Mouse (Mus musculus) MEL (cell line): ENCODE data around the gene Lipk. TPM values are rescaled to one million over a fixed set of nuclear protein-coding genes. Genes with fewer than 3 reads are reported as not detected.

Experiments used
- DNase-seq: peaks from one replicate; pipeline ENCODE4 v3.0.0; 2011; ENCODE audit warnings: low read depth, low spot score
- H3K27ac ChIP-seq: 2 replicates; pipeline ENCODE4 v1.5.1; 2012; ENCODE audit warnings: low read depth, mild to moderate bottlenecking, control low read depth, low read length, moderate library complexity; ENCODE audit not compliant: control insufficient read depth
- H3K27me3 ChIP-seq, 2 experiments: fragments of 150-350 bp in 1 of 2; sonication (generic) in 1 of 2; 2 replicates each; pipeline ENCODE4 v1.6.1; 2012; ENCODE audit warnings: low read length in 2 of 2, mild to moderate bottlenecking in 2 of 2, improper control_type of control experiment in 1 of 2, moderate library complexity in 1 of 2; ENCODE audit not compliant: insufficient read depth in 2 of 2, control insufficient read depth in 1 of 2
- H3K36me3 ChIP-seq, 2 experiments: 2 replicates each; pipeline ENCODE4 v1.6.1; 2012 to 2014; ENCODE audit warnings: low read length in 2 of 2, improper control_type of control experiment in 1 of 2, inconsistent platforms in 1 of 2, mild to moderate bottlenecking in 1 of 2; ENCODE audit not compliant: insufficient read depth in 2 of 2, control insufficient read depth in 1 of 2
- H3K4me1 ChIP-seq, 2 experiments: fragments of 150-350 bp in 1 of 2; sonication (generic) in 1 of 2; 2 replicates each; pipeline ENCODE4 v1.6.1; 2012; ENCODE audit warnings: low read length in 2 of 2, improper control_type of control experiment in 1 of 2, mild to moderate bottlenecking in 1 of 2; ENCODE audit not compliant: insufficient read depth in 2 of 2, control insufficient read depth in 1 of 2
- H3K4me3 ChIP-seq, 2 experiments: fragments of 150-350 bp in 1 of 2; sonication (generic) in 1 of 2; 2 replicates each; pipeline ENCODE4 v1.5.1; 2012; ENCODE audit warnings: low read depth in 2 of 2, low read length in 2 of 2, mild to moderate bottlenecking in 2 of 2, moderate library complexity in 2 of 2, control low read depth in 1 of 2, improper control_type of control experiment in 1 of 2; ENCODE audit not compliant: control insufficient read depth in 1 of 2, insufficient read depth in 1 of 2
- H3K79me2 ChIP-seq: 2 replicates; pipeline ENCODE4 v1.6.1; 2012; ENCODE audit warnings: mild to moderate bottlenecking, low read length, moderate library complexity; ENCODE audit not compliant: control insufficient read depth, poor library complexity, insufficient read depth
- H3K9ac ChIP-seq: 2 replicates; pipeline ENCODE4 v1.6.1; 2012; ENCODE audit warnings: low read depth, mild to moderate bottlenecking, control low read depth, low read length, moderate library complexity; ENCODE audit not compliant: control insufficient read depth, poor library complexity, severe bottlenecking
- H3K9me3 ChIP-seq: fragments of 150-350 bp; sonication (generic); replicated peaks from 2 replicates; pipeline ENCODE4 v1.6.1; 2012; ENCODE audit warnings: mild to moderate bottlenecking, low read length, improper control_type of control experiment, moderate library complexity; ENCODE audit not compliant: insufficient read depth
- CHD1 ChIP-seq: IDR thresholded peaks from 2 replicates; pipeline ENCODE4 v1.6.1; 2012; ENCODE audit warnings: low read depth, mild to moderate bottlenecking, inconsistent platforms, low read length, improper control_type of control experiment
- CTCF ChIP-seq, 3 experiments: IDR thresholded peaks in 2 of 3; conservative IDR thresholded peaks in 1 of 3; 2 replicates each; pipeline ENCODE4 v1.5.1; 2011 to 2012; ENCODE audit warnings: low read length in 3 of 3, low read depth in 2 of 3, mild to moderate bottlenecking in 2 of 3, improper control_type of control experiment in 1 of 3, inconsistent platforms in 1 of 3, mixed read lengths in 1 of 3, moderate library complexity in 1 of 3; ENCODE audit not compliant: control insufficient read depth in 1 of 3, insufficient read depth in 1 of 3, poor library complexity in 1 of 3, severe bottlenecking in 1 of 3
- EP300 ChIP-seq, 2 experiments: IDR thresholded peaks; 2 replicates each; pipeline ENCODE4 v1.6.1; 2011; ENCODE audit warnings: improper control_type of control experiment in 2 of 2, low read length in 2 of 2, low read depth in 1 of 2, mild to moderate bottlenecking in 1 of 2
- ETS1 ChIP-seq: IDR thresholded peaks from 2 replicates; pipeline ENCODE4 v1.6.1; 2012; ENCODE audit warnings: low read depth, mild to moderate bottlenecking, inconsistent platforms, low read length, improper control_type of control experiment, moderate library complexity
- GATA1 ChIP-seq: IDR thresholded peaks from 2 replicates; pipeline ENCODE4 v1.6.1; 2011; ENCODE audit warnings: low read depth, low read length, improper control_type of control experiment
- HCFC1 ChIP-seq: IDR thresholded peaks from 2 replicates; pipeline ENCODE4 v1.6.1; 2012; ENCODE audit warnings: low read depth, mild to moderate bottlenecking, inconsistent platforms, low read length, improper control_type of control experiment, moderate library complexity
- KAT2A ChIP-seq: conservative IDR thresholded peaks from 2 replicates; pipeline ENCODE4 v1.6.1; 2012; ENCODE audit warnings: low read depth, low read length, improper control_type of control experiment, inconsistent platforms
- MAFK ChIP-seq: IDR thresholded peaks from 2 replicates; pipeline ENCODE4 v1.6.1; 2011; ENCODE audit warnings: low read depth, mild to moderate bottlenecking, low read length, improper control_type of control experiment, borderline replicate concordance
- MYC ChIP-seq: IDR thresholded peaks from 2 replicates; pipeline ENCODE4 v1.6.1; 2011; ENCODE audit warnings: low read depth, mild to moderate bottlenecking, low read length, improper control_type of control experiment, moderate library complexity
- NELFE ChIP-seq: IDR thresholded peaks from 2 replicates; pipeline ENCODE4 v1.6.1; 2011; ENCODE audit warnings: low read depth, low read length, improper control_type of control experiment
- NRF1 ChIP-seq: IDR thresholded peaks from 2 replicates; pipeline ENCODE4 v1.6.1; 2014; ENCODE audit warnings: low read depth, mild to moderate bottlenecking, inconsistent platforms, low read length, improper control_type of control experiment, moderate library complexity; ENCODE audit not compliant: poor library complexity, insufficient read depth, severe bottlenecking
- POLR2AphosphoS5 ChIP-seq: IDR thresholded peaks from 2 replicates; pipeline ENCODE4 v1.6.1; 2012; ENCODE audit warnings: low read depth, borderline replicate concordance, mild to moderate bottlenecking, inconsistent platforms, low read length, moderate library complexity, mixed read lengths
- TAL1 ChIP-seq: IDR thresholded peaks from 2 replicates; pipeline ENCODE4 v1.6.1; 2012; ENCODE audit warnings: mild to moderate bottlenecking, inconsistent platforms, low read length, moderate library complexity, mixed read lengths
- USF1 ChIP-seq: IDR thresholded peaks from 2 replicates; pipeline ENCODE4 v1.6.1; 2014; ENCODE audit warnings: low read depth, mild to moderate bottlenecking, inconsistent platforms, low read length, improper control_type of control experiment, moderate library complexity
- ZKSCAN1 ChIP-seq: IDR thresholded peaks from 2 replicates; pipeline ENCODE4 v1.6.1; 2012; ENCODE audit warnings: low read depth, mild to moderate bottlenecking, inconsistent platforms, low read length, improper control_type of control experiment, moderate library complexity
- ZMIZ1 ChIP-seq: IDR thresholded peaks from 2 replicates; pipeline ENCODE4 v1.6.1; 2012; ENCODE audit warnings: low read depth, mild to moderate bottlenecking, inconsistent platforms, low read length, improper control_type of control experiment, moderate library complexity
- ZNF384 ChIP-seq: IDR thresholded peaks from 2 replicates; pipeline ENCODE4 v1.6.1; 2012; ENCODE audit warnings: low read depth, mild to moderate bottlenecking, inconsistent platforms, low read length, improper control_type of control experiment
- polyA plus RNA-seq, 2 experiments: library from polyadenylated mRNA; stranded (reverse) in 1 of 2; unstranded in 1 of 2; fragments of >175 nt in 1 of 2; fragments of >200 nt in 1 of 2; gene quantifications; 2 replicates each; pipeline versions ENCODE4 v1.2.1 to v1.2.4; 2012; ENCODE audit warnings: low replicate concordance in 2 of 2, low read depth in 1 of 2; ENCODE audit not compliant: insufficient read length in 2 of 2, insufficient read depth in 1 of 2, missing spikeins in 1 of 2
- total RNA-seq: library from RNA; depleted of rRNA; stranded (reverse); fragments of 300-350 nt; gene quantifications from 2 replicates; pipeline ENCODE4 v1.2.3, GENCODE M21; 2012

The Lipk gene
- total and polyA plus RNA-seq, 3 experiments = not detected

- no peaks in the 10 kb centered on the region for H3K79me2 ChIP-seq
- TF ChIP-seq USF1 = no peak
- no peak for TF ChIP-seq TAL1
- TF ChIP-seq, all 39 proteins: peak for 0
- H3K27ac ChIP-seq = no peak overlapping the region
- no peaks in the 10 kb centered on the region for H3K4me1 ChIP-seq
- no peaks in the 10 kb centered on the region for H3K36me3 ChIP-seq
- DNase-seq = no peak
- H3K9me3 ChIP-seq = no peaks in the 10 kb centered on the region
- H3K9ac ChIP-seq = no peak overlapping the region
- H3K27me3 ChIP-seq = no peaks in the 10 kb centered on the region
- no peak overlapping the region for H3K4me3 ChIP-seq
These were observed 81.1 kb downstream of the Lipk start for GRCm38 (mm10) chr19:34089011-34089680.

- Histone ChIP-seq H3K27me3 (no peaks in the 10 kb centered on the region; a peak in 1 of 4 replicates), H3K4me3 (no peak overlapping the region), H3K9me3 (no peaks in the 10 kb centered on the region), H3K36me3 (no peaks in the 10 kb centered on the region), H3K4me1 (no peaks in the 10 kb centered on the region), H3K9ac (no peak overlapping the region), H3K27ac (no peak overlapping the region), H3K79me2 (no peaks in the 10 kb centered on the region)
- TF ChIP-seq ZKSCAN1 (no peak), HCFC1 (no peak), KAT2A (no peak), ZNF384 (no peak), EP300 (IDR thresholded peaks at IDR 0.05; ENCODE audit: low read depth in 1 of 2, low read length in 2 of 2) (no peak), TAL1 (no peak), MAFK (no peak), ETS1 (no peak), USF1 (no peak), POLR2AphosphoS5 (no peak), NRF1 (no peak)
- no peak for DNase-seq
These were observed 87.3 kb downstream of the Lipk start for GRCm38 (mm10) chr19:34095381-34095780.

- Histone ChIP-seq H3K4me1 (no peaks in the 10 kb centered on the region), H3K4me3 (no peak overlapping the region), H3K36me3 (no peaks in the 10 kb centered on the region), H3K27me3 (no peaks in the 10 kb centered on the region; a peak in 1 of 4 replicates), H3K9ac (no peak overlapping the region), H3K9me3 (no peaks in the 10 kb centered on the region), H3K27ac (no peak overlapping the region)
- no peak for DNase-seq
- no peak for TF ChIP-seq NELFE
- no peak for TF ChIP-seq GATA1
- no peak for TF ChIP-seq MYC
- TF ChIP-seq CTCF (IDR thresholded peaks at IDR 0.05 in 2 of 3, conservative IDR thresholded peaks at IDR 0.05 in 1 of 3; ENCODE audit: control insufficient read depth in 1 of 3, insufficient read depth in 1 of 3, low read depth in 2 of 3, low read length in 3 of 3, poor library complexity in 1 of 3, severe bottlenecking in 1 of 3) = no peak
- no peak for TF ChIP-seq CHD1
- TF ChIP-seq TAL1 = no peak
- no peak for TF ChIP-seq ZMIZ1
- TF ChIP-seq, all 39 proteins: peak for 0
- H3K79me2 ChIP-seq = no peaks in the 10 kb centered on the region
These were observed 88.1 kb downstream of the Lipk start for GRCm38 (mm10) chr19:34096228-34096627.
